Mouse (Mus musculus) kidney, postnatal 25 days (tissue): ENCODE data around the gene Stk32b.

Experiments
- DNase-seq, 2 experiments: peaks; one replicate each; pipeline ENCODE4 v3.0.0; 2021; ENCODE audit warnings: mixed read lengths in 2 of 2

The Stk32b gene

GRCm38 (mm10) chr5:37506880-37507519 lies 210.0 kb downstream of the Stk32b start:
- peak in 1 of 2 experiments; percentile 19 for DNase-seq

GRCm38 (mm10) chr5:37494984-37495476 lies 221.9 kb downstream of the Stk32b start:
- no peak for DNase-seq

- DNase-seq: peak; percentile 51 to 84
Measured at GRCm38 (mm10) chr5:37472025-37472608, 244.9 kb downstream of the Stk32b start.

- DNase-seq: peak; percentile 50 to 75
Measured at GRCm38 (mm10) chr5:37471584-37471983, 245.4 kb downstream of the Stk32b start.

- no peak for DNase-seq
Measured at GRCm38 (mm10) chr5:37469031-37469430, 247.9 kb downstream of the Stk32b start.

GRCm38 (mm10) chr5:37467646-37468045 lies 249.3 kb downstream of the Stk32b start:
- DNase-seq: no peak

GRCm38 (mm10) chr5:37465461-37465860 lies 251.5 kb downstream of the Stk32b start:
- DNase-seq: no peak

- no peak for DNase-seq
Measured at GRCm38 (mm10) chr5:37458236-37458635, 258.7 kb downstream of the Stk32b start.

- DNase-seq: no peak
Measured at GRCm38 (mm10) chr5:37457831-37458230, 259.1 kb downstream of the Stk32b start.

- DNase-seq: no peak
Measured at GRCm38 (mm10) chr5:37457191-37457590, 259.8 kb downstream of the Stk32b start.

GRCm38 (mm10) chr5:37456590-37456989 lies 260.4 kb downstream of the Stk32b start:
- DNase-seq: no peak

- DNase-seq: peak; percentile 71 to 82
Measured at GRCm38 (mm10) chr5:37447546-37447945, 269.4 kb downstream of the Stk32b start.

GRCm38 (mm10) chr5:37442767-37443166 lies 274.2 kb downstream of the Stk32b start:
- DNase-seq: no peak

GRCm38 (mm10) chr5:37435417-37435816 lies 281.6 kb downstream of the Stk32b start:
- peak in 1 of 2 experiments; percentile 24 for DNase-seq

GRCm38 (mm10) chr5:37427210-37427609 lies 289.8 kb downstream of the Stk32b start:
- DNase-seq: no peak

- DNase-seq: no peak
Measured at GRCm38 (mm10) chr5:37419028-37419427, 297.9 kb downstream of the Stk32b start.
